Mouse (Mus musculus) erythroid progenitor cell, adult 5-6 weeks (primary cell): ENCODE data around the gene Fyttd1. TPM values are rescaled to one million over a fixed set of nuclear protein-coding genes. Genes with fewer than 3 reads are reported as not detected.
A peak's percentile ranks its signal among the peaks of the same experiment; 100 is the strongest.
"Not testable (repeated sequence)": the region's sequence is repeated elsewhere in the genome, so short reads cannot be mapped to it uniquely, and the experiment has no call there.

Experiments used
- ATAC-seq: replicated peaks from 2 replicates; pipeline ENCODE4 v1.8.0; 2016; ENCODE audit warnings: moderate number of reproducible peaks, mild to moderate bottlenecking, moderate TSS enrichment, inconsistent platforms; ENCODE audit not compliant: poor library complexity, low FRiP score, severe bottlenecking
- total RNA-seq, 2 experiments: library from RNA; stranded (forward) in 1 of 2; stranded (reverse) in 1 of 2; fragments of 150-400 nt in 1 of 2; fragments of 186-747, 209-891 nt in 1 of 2; gene quantifications; 2 replicates each; pipeline versions ENCODE4 v1.2.3 to v1.2.4; 2015 to 2017; ENCODE audit warnings: low replicate concordance in 2 of 2

Fyttd1 gene
- 5.8 and 11.3 TPM in 2 replicates for total RNA-seq (2015; ENCODE audit: low replicate concordance)
- total RNA-seq (2017; ENCODE audit: low replicate concordance) = 7.4 and 19.7 TPM in 2 replicates

DNA sequence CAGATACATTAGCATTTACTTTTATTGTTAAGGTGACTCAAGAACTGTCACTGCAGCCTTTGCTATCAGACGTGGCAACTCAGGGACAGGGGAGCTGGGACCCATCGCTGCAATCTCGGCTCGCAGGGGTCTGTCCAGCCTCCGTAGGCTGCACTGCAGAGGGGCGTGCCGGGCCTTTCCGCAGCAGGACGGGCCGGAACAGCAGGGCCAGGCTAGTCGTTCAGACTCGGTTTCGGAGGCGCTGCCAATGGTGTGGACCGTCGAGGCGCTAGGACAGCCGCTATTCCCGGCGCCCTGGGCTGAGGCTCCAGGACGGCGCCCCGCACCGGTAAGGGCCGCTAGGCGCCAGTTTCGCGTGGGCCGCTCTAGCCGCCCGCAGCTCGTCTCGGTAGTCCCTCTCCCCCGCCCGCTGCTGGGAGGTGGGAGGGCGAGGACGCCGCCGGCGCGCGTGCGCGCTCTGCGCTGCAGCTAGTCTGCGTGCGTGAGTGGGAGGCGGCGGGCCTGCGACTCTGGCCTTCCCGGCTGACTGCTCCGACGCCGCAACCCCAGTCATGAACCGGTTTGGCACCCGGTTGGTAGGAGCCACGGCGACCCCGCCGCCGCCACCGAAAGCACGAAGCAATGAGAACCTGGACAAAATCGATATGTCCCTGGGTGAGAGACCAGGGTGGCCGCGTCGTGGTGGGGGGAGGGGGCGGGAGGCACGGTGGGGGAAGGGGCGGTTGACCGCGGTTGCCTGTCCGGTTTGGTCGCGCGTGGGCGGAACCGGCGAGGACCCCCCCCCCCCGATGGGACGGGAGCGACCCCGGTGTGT, at the start of gene Fyttd1, which contains the start of gene Rubcn:
Gene Fyttd1 (plus strand): TSS at position 158 of the 814 bp plus-strand sequence.
Gene Rubcn (minus strand): TSS at position 424 of the 814 bp plus-strand sequence.
- ATAC-seq = peak; percentile 94

DNA sequence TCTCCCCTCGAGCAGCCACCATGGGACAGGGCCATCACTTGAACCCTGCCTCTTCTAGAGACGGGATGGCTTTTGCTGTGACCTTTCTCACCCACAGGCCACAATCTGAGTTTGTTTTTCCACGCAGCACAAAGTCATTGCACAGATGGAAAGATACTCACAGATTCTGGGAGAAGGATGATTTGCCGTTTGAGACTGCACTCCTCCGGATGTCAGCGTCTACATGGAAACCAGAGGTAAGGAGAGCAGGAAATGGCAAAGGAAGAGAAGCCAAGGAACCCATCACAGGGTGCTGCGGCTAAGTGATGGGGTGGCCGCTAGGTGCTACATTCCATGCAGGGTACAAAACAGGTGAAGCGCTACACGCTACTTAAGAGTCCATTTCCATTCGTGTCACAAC, 48.2 kb upstream of the Fyttd1 start:
- no peak for ATAC-seq

DNA sequence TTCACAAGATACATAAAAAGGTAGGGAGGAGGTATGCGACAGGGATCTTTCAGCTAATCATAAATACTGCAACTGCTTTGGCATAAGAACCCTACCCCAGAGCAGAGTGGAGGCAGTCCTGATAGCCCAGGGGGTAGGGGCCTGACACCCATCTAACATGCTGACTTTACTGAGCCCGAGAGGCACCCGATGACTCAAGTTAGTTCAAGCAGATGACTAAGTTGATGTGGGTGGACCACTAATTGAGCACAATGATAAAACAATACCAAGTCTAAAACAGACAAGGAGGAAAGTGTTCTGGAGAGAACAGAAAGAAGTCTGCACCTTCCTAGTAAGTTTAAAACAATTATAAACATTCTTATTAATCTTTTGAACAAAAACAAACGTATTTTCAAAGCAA, 45.8 kb upstream of the Fyttd1 start:
- ATAC-seq = no peak

DNA sequence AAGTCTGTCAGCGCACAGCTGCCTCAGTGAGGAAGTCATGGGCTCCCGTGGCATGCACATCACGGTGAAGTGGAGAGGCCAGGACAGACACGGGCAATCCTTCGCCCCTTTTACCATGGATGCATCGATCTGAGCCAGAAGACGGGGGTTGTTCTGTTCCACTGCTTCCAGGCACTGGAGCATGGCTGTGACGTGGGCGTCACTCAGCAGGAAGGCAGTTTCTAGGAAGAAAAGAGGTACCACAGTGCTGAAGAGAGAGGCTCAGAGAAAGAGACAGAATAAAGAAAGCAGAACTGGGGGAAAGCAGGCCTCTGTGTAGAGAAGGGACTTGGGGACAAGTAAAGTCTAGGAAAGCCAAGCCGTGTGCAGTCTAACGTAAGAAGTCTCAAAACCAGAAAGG, 30.2 kb upstream of the Fyttd1 start:
- no peak for ATAC-seq

DNA sequence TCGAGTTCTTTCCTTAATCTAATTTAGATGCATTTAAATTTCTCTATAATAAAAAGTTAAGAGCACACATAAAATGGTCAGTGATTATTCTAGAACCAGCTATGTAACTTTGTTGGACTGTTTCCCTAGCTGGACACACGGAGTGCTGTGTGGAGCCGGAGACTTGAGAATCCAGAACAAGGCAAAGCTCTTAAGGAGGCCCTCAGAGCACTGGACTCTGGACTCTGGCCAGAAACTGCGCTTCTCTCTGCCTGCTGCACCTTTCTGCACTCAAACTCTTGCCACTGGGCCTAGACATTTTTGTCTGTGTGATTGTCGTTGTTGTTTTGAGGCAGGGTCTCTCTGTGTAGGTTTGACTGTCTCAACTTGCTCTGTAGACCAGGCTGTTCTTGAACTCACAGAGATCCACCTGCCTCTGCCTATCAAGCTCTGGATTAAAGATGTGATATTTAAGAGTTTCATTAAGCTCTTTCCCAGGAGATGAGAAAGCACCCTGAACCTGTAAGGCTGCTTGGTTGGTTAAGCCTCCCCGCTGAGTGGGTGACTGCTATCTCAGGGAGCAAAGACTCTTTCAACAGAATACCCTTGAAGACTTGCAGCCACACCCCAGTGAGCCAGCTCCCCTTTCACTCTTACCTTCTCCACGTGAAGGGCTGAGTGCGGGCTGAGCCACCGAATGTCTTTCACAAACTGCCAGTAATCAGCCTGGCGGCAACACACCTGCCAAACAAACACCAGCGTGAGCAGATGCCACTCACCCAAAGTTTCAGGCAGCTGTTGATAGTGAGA, 28.1 kb upstream of the Fyttd1 start:
- no peak for ATAC-seq

DNA sequence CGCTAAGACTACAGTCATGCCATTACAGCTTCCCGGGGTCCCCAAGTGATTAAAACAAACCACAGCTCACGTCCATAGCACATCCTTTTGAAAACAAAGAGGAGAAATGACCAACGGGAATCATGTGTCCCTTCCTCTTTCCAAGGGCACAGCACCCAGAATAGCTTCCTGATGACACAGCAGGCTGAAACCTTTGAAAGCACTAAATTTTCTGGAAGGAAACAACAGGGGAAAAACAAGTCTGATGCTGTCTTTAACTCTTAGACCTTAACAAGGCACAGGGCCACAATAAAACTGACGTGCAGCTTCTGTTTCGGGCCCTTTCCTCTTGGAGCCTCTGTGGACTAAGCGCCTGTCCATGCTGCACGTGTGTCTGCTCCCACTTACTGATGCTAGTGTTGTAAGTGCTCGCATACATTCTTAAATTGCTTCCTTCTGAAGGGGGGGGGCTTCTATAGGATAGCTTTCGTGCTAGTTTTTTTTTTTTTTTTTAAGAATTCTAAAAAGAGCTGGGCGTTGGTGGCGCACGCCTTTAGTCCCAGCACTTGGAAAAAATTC, 23.7 kb upstream of the Fyttd1 start:
- no peak for ATAC-seq

DNA sequence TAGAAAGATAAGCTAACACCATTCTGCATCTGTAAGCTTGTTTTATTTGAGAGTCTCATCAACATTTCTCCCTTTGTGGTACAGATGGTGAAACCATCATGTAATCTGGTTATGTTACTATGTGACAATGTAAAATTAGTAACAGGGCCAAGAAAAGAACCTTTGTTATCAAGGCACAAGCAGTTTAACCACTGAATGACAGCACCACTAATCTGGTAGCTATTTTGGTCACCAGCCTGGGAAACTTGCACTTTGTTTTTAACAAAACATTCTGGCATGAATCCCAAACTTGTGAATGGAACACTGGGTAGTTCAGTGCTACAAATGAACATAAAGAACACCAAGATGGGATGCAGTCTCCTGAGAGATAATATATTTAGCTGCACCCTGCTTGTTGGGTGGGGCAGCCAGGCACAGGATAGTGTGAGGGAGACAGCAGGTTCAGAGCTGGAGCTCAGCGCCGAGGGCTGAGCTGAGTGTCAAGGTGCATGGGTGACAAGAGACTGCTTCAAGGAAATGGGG, 23.2 kb upstream of the Fyttd1 start:
- ATAC-seq = no peak

DNA sequence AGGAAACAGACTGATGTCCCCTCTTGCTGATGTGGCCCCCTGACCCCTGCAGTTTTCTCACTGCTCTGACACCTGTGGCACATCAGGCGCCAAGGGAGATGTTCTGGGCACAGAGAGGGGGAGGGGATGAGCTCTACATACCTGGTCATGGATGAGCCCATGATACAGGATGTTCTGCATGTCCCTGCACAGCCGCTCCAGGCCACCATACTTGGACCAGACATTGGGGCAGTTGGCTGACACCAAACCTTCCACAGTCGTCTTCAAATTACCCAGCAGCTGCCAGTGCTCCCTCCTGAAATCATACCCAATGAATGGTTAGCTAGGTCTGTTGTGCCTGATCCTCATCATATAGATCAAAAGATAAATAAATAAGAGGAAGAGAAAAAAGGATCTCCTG, 20.5 kb upstream of the Fyttd1 start:
- no peak for ATAC-seq

DNA sequence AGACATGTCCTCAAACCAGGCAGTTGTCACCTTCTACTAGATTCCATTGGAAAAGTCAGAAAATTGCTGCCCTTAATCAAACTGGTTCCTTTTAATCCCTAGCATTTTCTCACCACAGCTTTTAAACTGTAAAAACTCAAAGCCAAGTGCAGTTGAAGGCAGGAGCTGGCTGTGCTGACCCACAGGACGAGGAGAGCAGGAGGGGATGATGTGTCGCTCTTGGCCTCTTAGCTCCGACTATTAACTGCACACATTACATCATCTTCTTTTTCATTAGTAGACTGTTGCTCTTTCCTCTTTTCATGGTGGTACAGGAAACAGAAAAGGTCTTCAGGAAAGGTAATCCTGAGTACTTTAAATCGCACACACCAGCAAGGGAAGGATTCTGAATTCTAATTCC, 18.9 kb upstream of the Fyttd1 start:
- no peak for ATAC-seq

DNA sequence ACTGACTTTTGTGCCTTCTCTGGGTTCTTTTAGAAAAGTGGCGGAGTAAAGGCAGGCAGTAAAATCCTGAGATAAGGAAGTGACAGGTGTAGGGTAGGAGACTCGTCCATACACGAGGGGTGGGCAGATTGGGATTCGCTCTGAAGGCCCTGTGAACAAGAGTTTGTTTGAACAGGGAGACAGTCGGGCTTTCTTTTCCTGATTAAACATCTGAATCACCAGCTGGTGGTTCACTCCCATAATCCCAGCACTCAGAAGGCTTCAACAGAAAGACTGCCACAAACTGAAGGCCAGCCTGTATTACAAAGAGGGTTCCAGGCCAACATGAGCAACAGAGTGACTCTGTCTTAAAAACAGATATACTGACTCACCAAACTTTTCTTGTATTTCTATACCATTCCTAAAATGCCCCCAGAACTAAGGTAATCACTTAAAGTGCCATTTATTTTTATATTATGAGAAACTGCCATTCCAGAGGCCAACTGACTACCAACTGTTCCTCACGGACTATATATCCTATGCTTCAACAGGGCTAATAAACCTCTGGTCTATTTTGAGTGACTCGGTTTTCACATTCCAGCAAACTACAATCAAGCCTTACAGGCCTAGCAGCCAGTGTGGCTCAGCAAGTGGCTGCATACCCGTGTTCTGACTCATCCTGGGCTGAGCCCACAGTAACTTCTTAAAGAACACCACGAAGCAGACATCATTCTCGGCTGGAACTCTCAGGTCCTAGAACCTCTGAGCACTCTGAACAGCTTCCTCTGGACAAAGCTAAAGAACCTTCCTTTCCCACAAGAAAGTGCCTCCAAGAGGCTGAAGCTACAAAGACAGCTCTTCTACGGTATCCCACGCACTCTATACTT, 18.3 kb upstream of the Fyttd1 start:
- no peak for ATAC-seq

DNA sequence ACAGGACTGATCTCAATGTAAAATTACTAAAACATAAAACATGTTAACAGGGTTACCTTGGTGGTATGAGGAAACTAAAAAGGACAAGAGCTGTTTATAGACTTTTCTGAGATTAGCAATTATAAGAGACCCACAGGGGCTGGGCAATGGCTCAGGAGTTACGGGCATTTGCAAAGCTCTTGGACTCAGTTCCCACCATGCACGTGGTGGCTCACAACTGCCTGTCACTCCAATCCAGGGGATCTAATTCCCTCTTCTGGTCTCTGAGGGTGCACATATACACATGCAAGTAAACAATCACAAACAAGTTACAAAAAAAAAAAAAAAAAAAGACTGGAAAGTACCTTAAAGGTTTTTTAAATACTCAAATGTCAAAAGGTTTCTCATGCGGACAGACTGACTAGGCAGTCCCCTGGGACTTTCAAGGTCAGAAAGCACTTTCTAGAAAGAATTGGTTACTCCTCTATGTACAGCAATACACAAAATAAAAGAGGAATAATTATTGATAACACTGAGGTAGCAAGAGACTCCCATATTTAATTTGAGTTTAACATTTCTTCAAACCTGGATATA, 15.4 kb upstream of the Fyttd1 start:
- ATAC-seq = no peak

DNA sequence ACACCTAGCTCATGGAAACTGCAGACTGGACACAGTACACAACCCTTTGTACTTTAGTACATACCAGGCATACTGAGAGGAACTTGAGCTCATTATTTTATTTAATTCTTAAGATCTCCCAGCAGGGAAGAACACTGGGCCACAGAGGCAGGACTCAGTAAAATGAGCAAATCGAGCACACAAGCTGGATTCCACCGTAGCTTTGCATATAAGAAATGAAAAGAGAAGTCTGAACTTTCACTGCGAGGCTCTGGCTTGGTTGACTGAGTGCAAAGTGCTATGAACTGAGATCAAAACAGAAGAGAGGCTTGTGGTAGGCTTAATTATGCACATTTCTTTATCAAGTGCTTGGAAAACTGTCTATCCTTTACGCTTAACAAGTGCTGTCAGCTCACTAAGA, 11.9 kb upstream of the Fyttd1 start:
- ATAC-seq = no peak

DNA sequence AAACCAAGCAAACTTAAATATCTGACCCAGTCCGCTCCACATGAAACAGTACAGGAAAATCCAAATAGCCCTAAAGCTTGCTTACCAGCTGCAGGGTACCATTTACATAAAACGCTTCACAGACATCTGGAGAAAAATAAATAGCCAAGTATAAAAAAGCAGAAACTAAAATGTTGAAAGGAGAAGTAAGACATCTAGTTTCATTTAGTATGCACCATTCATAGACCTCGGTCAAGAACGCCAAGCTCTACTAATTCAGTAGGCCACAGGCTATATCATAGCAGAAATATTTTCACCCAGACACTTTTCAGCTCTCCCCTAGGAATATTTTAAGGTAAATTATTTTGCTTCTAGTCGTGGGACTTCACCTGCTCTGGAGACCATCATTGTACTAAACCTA, 10.6 kb upstream of the Fyttd1 start:
- ATAC-seq = no peak

DNA sequence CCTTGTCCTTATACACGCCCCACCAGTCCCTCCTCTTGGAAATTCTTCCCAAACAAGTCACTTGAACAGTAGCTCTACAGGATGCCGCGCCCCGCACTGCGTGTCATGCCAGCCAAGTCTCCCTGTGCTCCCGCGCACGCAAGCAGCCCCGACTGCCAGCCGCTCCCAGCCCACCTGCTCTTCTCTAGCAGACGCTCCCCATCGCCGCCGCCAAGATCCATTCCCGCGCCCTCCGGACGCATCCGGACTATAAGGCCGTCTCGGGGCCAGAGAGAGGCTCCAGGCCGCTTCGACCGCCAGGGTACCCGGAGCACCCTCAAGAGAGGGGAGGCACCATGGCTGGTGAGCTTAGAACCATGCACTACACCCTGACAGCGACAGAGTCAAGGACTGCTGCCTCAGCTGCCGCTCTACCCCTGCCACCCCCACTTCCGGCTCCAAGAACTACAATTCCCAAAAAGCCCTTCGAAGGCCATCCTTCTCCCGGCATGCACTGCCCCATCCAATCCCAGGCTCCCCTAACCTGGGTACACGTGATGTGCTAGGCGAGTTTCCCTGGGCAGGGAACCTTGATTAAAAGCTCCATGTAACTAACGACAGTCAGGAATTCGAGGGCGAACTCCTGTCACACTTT, 9.3 kb upstream of the Fyttd1 start:
- peak; percentile 91 for ATAC-seq

DNA sequence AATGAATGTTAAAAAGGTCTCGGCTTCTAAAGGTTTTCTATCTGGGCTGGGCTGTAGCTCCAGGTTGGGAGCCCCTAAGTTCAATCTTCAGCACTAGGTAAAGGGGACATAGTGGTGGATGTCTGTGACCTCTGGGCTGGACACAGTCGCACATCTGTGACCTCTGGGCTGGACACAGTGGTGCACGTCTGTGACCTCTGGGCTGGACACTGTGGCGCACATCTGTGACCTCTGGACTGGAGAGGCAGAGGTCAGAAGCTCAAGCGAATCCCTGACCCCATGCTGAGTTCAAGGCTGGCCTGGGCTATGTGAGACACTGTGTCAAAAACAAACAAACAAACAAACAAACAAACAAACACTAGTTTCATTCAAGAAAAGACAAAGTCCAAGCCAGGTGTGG, 7.1 kb upstream of the Fyttd1 start:
- ATAC-seq = no peak

DNA sequence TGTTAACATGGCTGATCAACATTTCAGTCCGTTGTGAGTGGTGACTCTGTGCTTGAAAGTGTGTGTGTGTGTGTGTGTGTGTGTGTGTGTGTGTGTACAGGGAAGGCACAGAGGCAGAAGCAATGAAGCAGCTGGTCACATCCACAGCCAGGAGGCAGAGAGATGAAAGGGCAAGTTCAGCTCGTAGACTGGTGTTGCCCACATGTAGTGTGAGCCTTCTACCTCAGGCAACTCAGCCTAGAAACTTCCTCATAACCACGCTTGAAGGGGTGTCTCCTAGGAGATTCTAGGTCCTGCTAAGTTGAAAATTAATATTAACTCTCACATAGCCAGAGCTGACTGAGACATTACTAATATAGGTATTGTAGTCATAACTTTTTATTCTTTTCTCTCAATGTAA, 3.9 kb upstream of the Fyttd1 start:
- ATAC-seq = no peak

DNA sequence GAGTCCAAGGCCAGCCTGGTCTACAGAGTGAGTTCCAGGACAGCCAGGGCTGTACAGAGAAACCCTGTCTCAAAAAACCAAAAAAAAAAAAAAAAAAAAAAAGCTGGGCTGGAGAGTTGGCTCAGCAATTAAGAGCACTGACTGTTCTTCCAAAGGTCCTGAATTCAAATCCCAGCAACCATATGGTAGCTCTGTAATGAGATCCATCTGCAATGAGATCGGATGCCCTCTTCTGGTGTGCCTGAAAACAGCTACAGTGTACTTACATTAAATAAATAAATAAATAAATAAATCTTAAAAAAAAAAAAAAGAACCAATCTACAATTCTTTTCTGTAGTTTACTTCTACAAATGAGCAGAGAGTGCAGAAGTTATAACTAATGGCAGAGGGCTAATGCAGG, 2.0 kb upstream of the Fyttd1 start:
- ATAC-seq = not testable (repeated sequence)

DNA sequence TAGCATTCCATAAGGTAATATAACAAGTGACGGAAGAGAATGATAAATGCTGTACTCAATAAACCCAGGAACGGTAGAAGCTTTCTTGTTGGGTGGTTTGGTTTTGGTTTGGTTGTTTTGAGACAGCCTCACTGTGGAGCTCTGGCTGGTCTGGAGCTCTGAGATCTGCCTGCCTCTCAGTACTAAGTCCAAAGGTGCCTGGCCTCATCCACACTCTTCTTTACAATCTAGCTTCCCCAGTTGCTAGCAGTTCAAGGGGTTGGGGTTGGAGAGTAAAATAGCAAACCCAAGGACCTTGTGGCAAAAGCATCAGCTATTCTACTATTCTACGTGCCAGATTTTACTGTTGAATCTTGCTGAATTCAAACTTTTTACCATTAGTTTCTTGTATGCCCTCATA, 1.5 kb upstream of the Fyttd1 start:
- no peak for ATAC-seq

DNA sequence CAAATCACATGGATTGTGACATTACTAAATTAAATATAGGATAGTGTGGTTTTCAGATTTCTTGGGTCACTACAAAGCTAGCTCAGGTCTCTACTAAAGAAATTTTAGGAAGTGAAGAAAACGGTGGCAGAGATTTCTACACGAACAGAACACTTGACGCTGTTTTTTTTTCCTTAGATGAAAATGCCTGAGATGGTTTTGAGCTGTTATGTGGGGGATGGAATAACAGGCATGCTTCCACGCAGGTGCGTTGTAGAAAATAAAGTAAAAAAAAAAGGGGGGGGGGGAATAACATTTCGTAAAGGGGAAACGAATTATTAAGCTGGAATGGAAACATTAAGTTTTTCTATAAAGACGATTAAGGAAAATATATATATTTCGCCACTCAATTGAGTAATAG, 469 bp upstream of the Fyttd1 start:
- no peak for ATAC-seq
